Mouse (Mus musculus): ENCODE measurements around the gene Cux2. TPM values are rescaled to one million over a fixed set of nuclear protein-coding genes. Genes with fewer than 3 reads are reported as not detected.

The Cux2 gene
- polyA plus RNA-seq, 1 experiment from 2014 or later = 23.8 TPM

DNA sequence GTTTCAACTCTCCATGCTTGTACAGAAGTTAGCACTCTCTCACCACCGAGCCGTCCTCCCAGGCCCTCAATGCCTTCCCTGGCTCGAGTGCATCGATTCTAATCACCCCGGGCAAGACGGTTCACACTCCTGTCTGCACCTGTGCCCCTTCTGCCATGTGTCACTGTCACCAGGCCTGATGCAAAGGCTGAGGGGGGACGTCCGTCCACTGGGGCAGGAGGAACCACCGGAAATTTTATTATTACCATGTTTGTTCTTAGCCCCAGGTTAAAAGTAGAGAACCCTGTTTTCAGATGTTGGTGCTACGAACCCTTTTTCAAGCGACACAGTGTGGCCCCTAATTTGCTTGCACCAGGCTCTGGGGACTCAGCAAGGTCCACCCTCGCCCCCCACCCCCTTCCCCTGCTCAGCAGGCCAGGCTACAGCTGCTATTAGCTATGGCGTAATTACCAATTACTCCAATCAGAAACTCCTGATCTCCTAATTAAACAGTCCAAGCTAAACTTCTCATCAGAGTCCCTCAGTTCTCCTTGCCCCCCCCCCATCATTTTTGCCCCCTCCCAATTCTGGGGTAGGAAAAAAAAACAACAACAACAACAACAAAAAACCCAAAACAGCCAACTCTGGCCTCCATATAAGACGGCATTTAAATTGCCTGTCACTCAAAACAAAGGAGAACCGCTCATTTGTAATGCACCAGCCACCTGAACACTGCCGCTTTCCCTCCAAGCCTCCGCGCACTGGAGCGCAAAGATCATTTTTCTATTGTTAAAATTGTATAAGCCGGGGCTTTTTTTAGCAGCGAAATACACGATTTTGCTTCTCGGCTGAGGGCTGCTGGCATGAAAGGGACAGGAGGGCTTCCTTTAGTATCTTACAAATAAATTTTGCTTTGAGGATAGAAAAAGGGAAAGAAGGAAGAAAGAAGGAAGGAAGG lies 146.8 kb downstream of the Cux2 start:
- H3K9ac ChIP-seq (replicated peaks) = 0 out of 2 replicates have a peak overlapping the region, but pooled peaks have one; percentile 46
- 28% methylated on average over 23 of the region's 23 CpGs for WGBS
- H3K27me3 ChIP-seq = no peaks in the 10 kb centered on the region
- no peak overlapping the region for H3K4me3 ChIP-seq (replicated peaks)
- peak overlapping the region; percentile 73 for H3K27ac ChIP-seq
- no peaks in the 10 kb centered on the region; the same call in 1 of the 2 replicates for H3K36me3 ChIP-seq
- H3K4me1 ChIP-seq (replicated peaks) = peaks cover 20% of the 10 kb centered on the region
- no peaks in the 10 kb centered on the region for H3K9me3 ChIP-seq
- peak; percentile 51; the same call in 1 of the 2 replicates for ATAC-seq
- peak overlapping the region; percentile 7; the same call in 1 of the 2 replicates for H3K4me2 ChIP-seq (replicated peaks)

DNA sequence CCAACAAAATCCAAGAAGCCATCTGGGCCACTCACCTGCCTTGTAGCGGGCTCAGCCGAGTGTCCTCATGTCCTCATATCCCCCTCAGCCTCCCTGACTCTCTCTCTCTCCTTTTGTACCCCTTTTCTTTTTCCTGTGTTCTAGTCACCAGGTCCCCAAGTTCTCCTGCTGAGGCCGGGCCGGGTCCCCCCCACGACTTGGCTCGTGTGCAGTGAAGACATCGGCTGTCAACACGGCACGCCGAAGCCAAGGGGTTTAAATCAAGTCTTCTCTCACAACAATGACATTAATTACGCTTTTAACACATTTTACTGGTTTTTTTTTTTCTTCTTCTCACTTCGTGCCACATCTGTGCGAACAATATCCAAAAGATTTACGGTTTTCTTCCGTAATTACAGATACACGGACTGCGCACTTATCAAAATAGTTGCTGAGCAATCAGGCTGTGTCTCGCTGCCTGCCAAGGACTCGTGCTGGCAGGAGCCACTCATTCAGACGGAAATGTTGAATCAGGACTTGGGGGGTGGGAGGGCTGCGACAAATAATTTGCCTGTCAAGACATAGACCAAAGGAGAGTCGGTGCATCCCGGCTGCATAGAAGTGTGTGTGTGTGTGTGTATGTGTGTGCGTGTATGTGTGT lies 154.7 kb downstream of the Cux2 start:
- no peak overlapping the region for H3K4me3 ChIP-seq (replicated peaks)

DNA sequence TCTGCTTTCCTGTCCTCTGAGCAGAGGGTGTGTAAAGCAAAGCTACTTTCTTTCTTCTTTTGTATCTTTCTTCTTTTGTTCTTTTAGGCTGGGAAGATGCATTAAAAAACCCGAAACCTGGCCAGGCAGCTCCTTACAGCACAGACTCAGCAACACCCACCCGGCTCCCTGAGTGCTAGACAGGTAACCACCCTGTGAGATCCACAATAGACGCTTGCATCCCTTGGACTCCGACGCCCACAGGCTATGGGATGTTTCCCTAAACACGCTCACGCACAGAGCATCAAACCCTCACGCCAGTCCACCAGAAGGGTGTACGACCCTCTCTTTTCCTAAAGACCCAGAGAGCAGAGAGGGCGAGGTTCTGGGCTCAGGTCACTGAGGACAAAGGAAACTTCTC lies 155.3 kb downstream of the Cux2 start:
- H3K27ac ChIP-seq = no peak overlapping the region

More for the DNA sequence above, 154.7 kb downstream of the Cux2 start:
- H3K9ac ChIP-seq (replicated peaks) = no peak overlapping the region
- no peak for ATAC-seq
- no peaks in the 10 kb centered on the region for H3K9me3 ChIP-seq
- H3K27me3 ChIP-seq = no peaks in the 10 kb centered on the region
- WGBS = 58% methylated on average over 24 of the region's 24 CpGs
- H3K27ac ChIP-seq = 0 out of 2 replicates have a peak overlapping the region, but pooled peaks have one; percentile 10
- H3K4me2 ChIP-seq (replicated peaks) = no peak overlapping the region
- peaks cover 12% of the 10 kb centered on the region for H3K36me3 ChIP-seq
- peaks cover 19% of the 10 kb centered on the region for H3K4me1 ChIP-seq (replicated peaks)

DNA sequence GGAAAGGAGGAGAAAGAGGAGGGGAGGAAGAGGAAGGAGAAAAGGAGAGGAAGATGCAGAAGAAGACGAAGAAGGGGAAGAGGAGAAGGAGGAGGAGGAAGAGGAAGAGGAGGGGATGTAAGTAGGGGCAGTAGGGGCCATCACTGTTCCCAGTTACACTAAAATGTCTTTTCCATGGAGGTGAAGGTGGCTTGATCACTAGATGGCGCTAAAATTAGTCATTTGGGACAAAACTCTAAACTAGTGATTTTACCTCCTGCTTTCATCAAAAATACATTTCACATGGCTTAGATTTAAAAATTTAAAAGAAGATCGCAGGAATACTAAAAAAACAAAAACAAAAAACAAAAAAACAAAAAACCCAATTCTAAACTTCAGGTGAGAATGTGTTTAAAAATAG lies 156.3 kb downstream of the Cux2 start:
- no peak overlapping the region for H3K4me3 ChIP-seq (replicated peaks)
- 48% methylated on average over 3 of the region's 3 CpGs for WGBS

More for the DNA sequence above, 155.3 kb downstream of the Cux2 start:
- peaks cover 24% of the 10 kb centered on the region for H3K4me1 ChIP-seq (replicated peaks)
- no peaks in the 10 kb centered on the region for H3K27me3 ChIP-seq
- H3K4me3 ChIP-seq (replicated peaks) = no peak overlapping the region
- H3K36me3 ChIP-seq = peaks cover 12% of the 10 kb centered on the region
- no peak overlapping the region for H3K4me2 ChIP-seq (replicated peaks)
- H3K9me3 ChIP-seq = no peaks in the 10 kb centered on the region
- ATAC-seq = no peak
- 58% methylated on average over 10 of the region's 10 CpGs for WGBS
- no peak overlapping the region for H3K9ac ChIP-seq (replicated peaks)

DNA sequence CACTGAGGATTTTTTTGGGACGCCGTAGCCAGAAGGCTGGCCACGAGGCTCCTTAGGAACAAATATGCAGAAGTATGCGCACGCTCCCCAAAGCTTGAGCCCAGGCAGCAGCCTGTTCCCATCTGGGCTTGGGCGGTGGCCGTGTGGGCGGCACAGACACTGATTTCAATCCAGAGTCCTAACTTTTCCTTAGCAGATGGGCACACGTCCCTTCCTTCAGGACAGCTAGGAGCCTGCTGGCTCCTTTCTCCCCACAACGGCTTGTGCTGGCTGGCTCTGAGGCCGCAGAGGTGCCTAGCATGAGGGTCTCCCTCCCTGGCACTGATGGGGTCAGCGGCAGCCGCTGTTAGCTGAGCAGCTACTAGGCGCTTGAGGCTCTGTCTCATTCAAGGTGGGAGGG lies 157.6 kb downstream of the Cux2 start:
- H3K4me2 ChIP-seq (replicated peaks) = no peak overlapping the region
- H3K36me3 ChIP-seq = peaks cover 14% of the 10 kb centered on the region
- WGBS = 84% methylated on average over 14 of the region's 14 CpGs
- no peaks in the 10 kb centered on the region for H3K27me3 ChIP-seq
- no peak overlapping the region for H3K9ac ChIP-seq (replicated peaks)
- H3K27ac ChIP-seq = no peak overlapping the region
- no peak for ATAC-seq
- no peaks in the 10 kb centered on the region for H3K9me3 ChIP-seq
- H3K4me1 ChIP-seq (replicated peaks) = peaks cover 27% of the 10 kb centered on the region
- no peak overlapping the region for H3K4me3 ChIP-seq (replicated peaks)

More for the DNA sequence above, 156.3 kb downstream of the Cux2 start:
- H3K9ac ChIP-seq (replicated peaks) = no peak overlapping the region
- no peak for ATAC-seq
- H3K27ac ChIP-seq = no peak overlapping the region
- no peaks in the 10 kb centered on the region for H3K9me3 ChIP-seq
- H3K36me3 ChIP-seq = peaks cover 12% of the 10 kb centered on the region
- H3K4me2 ChIP-seq (replicated peaks) = no peak overlapping the region
- H3K27me3 ChIP-seq = no peaks in the 10 kb centered on the region
- peaks cover 27% of the 10 kb centered on the region for H3K4me1 ChIP-seq (replicated peaks)

DNA sequence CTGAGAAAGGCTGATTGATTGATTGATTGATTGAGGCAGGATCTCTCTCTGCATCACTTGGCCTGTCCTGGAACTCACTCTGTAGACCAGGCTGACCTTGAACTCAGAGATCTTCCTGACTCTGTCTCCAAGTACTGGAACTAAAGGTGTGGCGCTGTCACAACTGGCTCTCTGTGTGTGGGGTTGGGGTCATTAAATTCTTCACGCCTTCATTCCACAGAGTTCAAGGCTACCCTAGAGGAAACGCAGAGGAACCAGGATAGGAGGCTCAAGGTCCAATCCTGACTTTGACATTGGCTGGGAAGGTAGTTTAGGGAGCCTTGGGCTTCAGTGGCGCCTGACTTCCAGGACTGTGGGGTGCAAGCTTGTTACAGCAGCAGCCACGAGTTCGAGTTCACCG lies 159.0 kb downstream of the Cux2 start:
- Histone ChIP-seq H3K36me3 (peaks cover 17% of the 10 kb centered on the region), H3K9ac (replicated peaks) (no peak overlapping the region), H3K9me3 (peaks cover 3% of the 10 kb centered on the region; the same call in 1 of the 2 replicates), H3K4me2 (replicated peaks) (no peak overlapping the region), H3K4me3 (replicated peaks) (no peak overlapping the region), H3K4me1 (replicated peaks) (peaks cover 26% of the 10 kb centered on the region), H3K27ac (no peak overlapping the region), H3K27me3 (no peaks in the 10 kb centered on the region)
- no peak for ATAC-seq
- 93% methylated on average over 7 of the region's 7 CpGs for WGBS

DNA sequence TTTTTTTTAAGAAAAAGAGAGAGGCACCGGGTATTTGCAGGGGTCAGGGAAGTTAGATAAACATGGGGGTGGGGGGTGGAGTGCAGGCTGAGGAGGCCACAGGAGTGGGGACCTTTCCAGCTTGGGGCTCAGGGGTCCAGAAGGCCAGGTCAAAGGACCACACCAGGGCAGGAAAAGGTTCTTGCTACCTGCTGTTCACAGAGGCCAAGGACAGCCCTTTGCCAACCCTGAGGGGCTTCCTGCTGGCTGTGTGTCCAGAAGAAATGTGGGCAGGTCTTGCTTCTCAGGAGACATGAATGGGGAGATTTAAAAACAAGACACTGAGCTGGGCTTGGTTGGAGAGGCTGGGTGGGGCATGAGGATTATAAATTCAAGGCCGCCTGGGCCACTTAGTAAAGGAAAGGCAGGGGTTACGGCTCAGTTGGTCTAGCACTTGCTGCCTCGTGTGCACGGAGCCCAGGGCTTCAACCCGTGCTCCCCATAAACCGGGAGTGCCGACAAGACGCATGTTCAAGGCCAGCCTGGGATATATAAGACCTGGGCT lies 160.0 kb downstream of the Cux2 start:
- Histone ChIP-seq H3K9me3 (peaks cover 3% of the 10 kb centered on the region; the same call in 1 of the 2 replicates), H3K4me3 (replicated peaks) (no peak overlapping the region), H3K4me1 (replicated peaks) (peaks cover 15% of the 10 kb centered on the region), H3K36me3 (peaks cover 23% of the 10 kb centered on the region), H3K27ac (peak overlapping the region; percentile 68), H3K4me2 (replicated peaks) (no peak overlapping the region), H3K27me3 (no peaks in the 10 kb centered on the region), H3K9ac (replicated peaks) (no peak overlapping the region)
- 35% methylated on average over 9 of the region's 9 CpGs for WGBS
- ATAC-seq = no peak

DNA sequence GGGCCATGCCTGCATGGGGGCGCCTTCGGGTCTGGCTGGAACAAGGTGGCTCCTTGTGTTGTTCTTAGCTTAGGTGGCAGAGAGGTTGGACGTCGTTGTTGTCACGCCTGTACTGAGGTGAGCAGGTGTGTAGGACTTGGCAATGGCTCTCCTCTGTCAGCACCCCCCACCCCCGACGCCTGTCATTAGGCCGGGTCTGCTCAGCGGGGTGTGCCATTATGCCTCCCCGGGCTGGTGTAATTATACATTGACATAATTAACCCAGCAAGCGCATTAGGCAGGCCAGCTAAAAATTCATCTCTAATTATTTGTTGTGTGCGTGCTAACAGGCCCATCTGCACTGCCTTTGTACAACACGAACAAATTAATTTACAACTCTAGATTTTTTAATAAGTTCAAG lies 160.5 kb downstream of the Cux2 start:
- H3K9ac ChIP-seq (replicated peaks) = no peak overlapping the region
- H3K4me1 ChIP-seq (replicated peaks) = peaks cover 12% of the 10 kb centered on the region
- 44% methylated on average over 13 of the region's 13 CpGs for WGBS
- H3K9me3 ChIP-seq = peaks cover 3% of the 10 kb centered on the region; the same call in 1 of the 2 replicates
- ATAC-seq = no peak; the same call in 1 of the 2 replicates
- no peak overlapping the region; the same call in 1 of the 2 replicates for H3K27ac ChIP-seq
- H3K4me3 ChIP-seq (replicated peaks) = no peak overlapping the region
- H3K27me3 ChIP-seq = no peaks in the 10 kb centered on the region
- peaks cover 23% of the 10 kb centered on the region for H3K36me3 ChIP-seq
- no peak overlapping the region for H3K4me2 ChIP-seq (replicated peaks)

DNA sequence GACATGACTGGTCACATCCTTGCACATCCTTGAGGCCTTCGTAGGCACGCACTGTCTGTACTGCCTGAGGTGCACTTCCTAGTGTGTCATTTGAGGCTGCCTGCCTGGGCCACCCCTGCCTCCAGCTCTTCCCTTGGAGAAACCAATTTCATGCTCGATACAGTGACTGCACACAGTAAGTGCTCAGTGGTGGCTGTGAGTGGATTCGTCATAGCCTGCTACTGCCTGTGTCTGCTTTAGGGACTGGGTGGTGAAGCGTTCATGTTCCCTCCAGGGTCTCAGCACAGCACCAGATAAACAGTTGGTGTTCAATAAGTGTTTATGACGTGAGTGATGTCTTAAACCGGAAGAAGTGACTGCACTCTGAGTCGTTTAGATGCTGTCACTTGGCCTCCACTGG lies 166.5 kb downstream of the Cux2 start:
- no peak for ATAC-seq
- Histone ChIP-seq H3K9me3 (peaks cover 3% of the 10 kb centered on the region; the same call in 1 of the 2 replicates), H3K27ac (no peak overlapping the region), H3K4me3 (replicated peaks) (no peak overlapping the region), H3K4me2 (replicated peaks) (no peak overlapping the region), H3K9ac (replicated peaks) (no peak overlapping the region), H3K36me3 (peaks cover 51% of the 10 kb centered on the region), H3K4me1 (replicated peaks) (no peaks in the 10 kb centered on the region), H3K27me3 (no peaks in the 10 kb centered on the region)
- WGBS = 83% methylated on average over 8 of the region's 8 CpGs

DNA sequence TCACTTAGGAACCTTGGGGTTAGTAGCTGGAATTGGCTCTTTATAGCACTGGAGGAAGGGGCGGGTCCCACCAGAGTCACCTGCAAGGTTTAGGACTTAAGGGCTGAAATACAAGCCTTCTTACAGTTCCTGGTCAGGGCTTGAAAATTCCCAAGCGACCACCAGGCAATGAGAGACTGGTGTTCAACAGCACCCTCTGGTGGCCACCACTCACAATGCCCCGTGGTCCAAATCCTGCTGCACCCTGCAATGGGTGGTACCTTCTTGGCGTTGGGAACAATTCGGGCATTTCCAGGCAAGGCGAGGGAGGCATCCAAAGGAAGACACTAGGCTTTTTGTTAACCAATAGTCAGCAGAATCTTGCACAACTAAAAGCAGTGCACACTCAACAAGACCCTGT lies 170.7 kb downstream of the Cux2 start:
- H3K9ac ChIP-seq (replicated peaks) = no peak overlapping the region
- H3K9me3 ChIP-seq = no peaks in the 10 kb centered on the region
- H3K27me3 ChIP-seq = no peaks in the 10 kb centered on the region
- H3K36me3 ChIP-seq = peaks cover 57% of the 10 kb centered on the region
- H3K4me1 ChIP-seq (replicated peaks) = no peaks in the 10 kb centered on the region
- H3K4me2 ChIP-seq (replicated peaks) = no peak overlapping the region
- no peak overlapping the region for H3K4me3 ChIP-seq (replicated peaks)
- ATAC-seq = no peak
- 67% methylated on average over 6 of the region's 6 CpGs for WGBS
- no peak overlapping the region for H3K27ac ChIP-seq

DNA sequence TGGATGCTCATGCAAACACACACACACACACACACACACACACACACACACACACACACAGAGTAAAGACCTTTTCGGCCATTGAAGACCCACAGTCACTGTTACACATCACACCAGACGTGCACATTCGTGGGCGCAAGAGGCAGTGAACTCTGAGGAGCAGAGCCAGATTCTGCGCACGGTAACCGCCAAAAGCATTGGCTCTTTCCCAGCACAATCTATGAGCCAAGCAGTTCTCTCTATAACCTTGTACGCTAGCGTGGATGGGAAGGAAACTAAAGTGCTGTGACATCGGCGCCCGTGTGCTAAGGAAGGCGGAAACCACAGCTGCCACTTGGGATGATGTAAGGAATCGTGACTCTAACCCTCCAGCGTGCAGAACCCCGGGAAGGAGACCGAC lies 171.2 kb downstream of the Cux2 start:
- no peaks in the 10 kb centered on the region for H3K27me3 ChIP-seq
- no peak overlapping the region for H3K4me2 ChIP-seq (replicated peaks)
- WGBS = 87% methylated on average over 17 of the region's 17 CpGs
- H3K36me3 ChIP-seq = peaks cover 62% of the 10 kb centered on the region
- no peaks in the 10 kb centered on the region for H3K4me1 ChIP-seq (replicated peaks)
- H3K9ac ChIP-seq (replicated peaks) = no peak overlapping the region
- H3K27ac ChIP-seq = peak overlapping the region; percentile 44; the same call in 1 of the 2 replicates
- ATAC-seq = no peak
- no peak overlapping the region for H3K4me3 ChIP-seq (replicated peaks)
- no peaks in the 10 kb centered on the region for H3K9me3 ChIP-seq

DNA sequence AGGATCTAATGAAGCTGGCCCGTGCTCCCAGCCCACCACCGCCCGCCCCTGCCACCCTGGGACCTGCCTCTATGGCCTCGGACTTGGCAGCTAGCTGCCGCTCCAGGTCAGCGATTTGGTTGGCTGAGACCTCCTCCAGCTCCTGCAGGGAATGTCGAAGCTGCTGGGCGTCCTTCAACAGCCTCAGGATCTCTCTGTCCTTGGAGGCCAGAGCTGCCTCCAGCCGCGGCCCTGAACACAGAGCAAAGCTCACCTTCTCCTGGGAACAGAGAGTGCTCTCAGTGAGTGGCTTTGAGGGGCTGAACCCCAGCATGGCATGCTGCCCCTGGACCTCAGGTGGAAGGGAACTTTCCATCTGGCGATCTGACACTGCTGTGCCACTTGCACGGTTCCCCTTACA lies 173.0 kb downstream of the Cux2 start:
- Histone ChIP-seq H3K4me2 (replicated peaks) (no peak overlapping the region), H3K9ac (replicated peaks) (no peak overlapping the region)
- 84% methylated on average over 12 of the region's 12 CpGs for WGBS

More for the DNA sequence above, 173.0 kb downstream of the Cux2 start:
- H3K27ac ChIP-seq = no peak overlapping the region
- peaks cover 61% of the 10 kb centered on the region for H3K36me3 ChIP-seq
- H3K4me1 ChIP-seq (replicated peaks) = no peaks in the 10 kb centered on the region
- H3K9me3 ChIP-seq = no peaks in the 10 kb centered on the region
- no peaks in the 10 kb centered on the region for H3K27me3 ChIP-seq
- no peak for ATAC-seq
- no peak overlapping the region for H3K4me3 ChIP-seq (replicated peaks)

Measured in midbrain, embryonic 13.5 days (tissue).